Mouse (Mus musculus) Patski (cell line): ENCODE results near the gene Axin2. TPM values are rescaled to one million over a fixed set of nuclear protein-coding genes. Genes with fewer than 3 reads are reported as not detected.

Source experiments
- ATAC-seq: fragments of 100-300 bp; one replicate; pipeline ENCODE4 v1.8.0; 2021
- CTCF ChIA-PET: fragments of 350-600 bp; sonication (Branson Sonifier 250); formaldehyde crosslinking; loops from one replicate; lab custom pipeline; 2022; ENCODE audit warnings: inconsistent platforms; lab: Charles Lee
- POLR2A ChIA-PET: fragments of 350-600 bp; sonication (Branson Sonifier 250); formaldehyde crosslinking; loops from one replicate; lab custom pipeline; 2022; ENCODE audit warnings: antibody characterized with exemption, inconsistent platforms; lab: Charles Lee
- DNase-seq: peaks from one replicate; pipeline ENCODE4 v3.0.0-alpha.2; 2011; ENCODE audit warnings: low read depth, low spot score
- H3K27me3 ChIP-seq: fragments of 371-371 bp; one replicate; pipeline ENCODE4 v1.5.1; 2021
- CTCF ChIP-seq: fragments of 100-300 bp; IDR thresholded peaks from one replicate; pipeline ENCODE4 v1.5.1; 2021
- in situ Hi-C: fragments of 300-500 bp; cut with MboI; formaldehyde crosslinking; loops from 3 replicates; pipeline ENCODE4 v1.11.1; 2018; ENCODE audit warnings: low pct_unique_long_range_greater_than_20kb, mixed read lengths
- polyA plus RNA-seq: library from polyadenylated mRNA; unstranded; gene quantifications from one replicate; pipeline ENCODE4 v1.2.3, GENCODE M21; 2021

The Axin2 gene
- polyA plus RNA-seq, 1 experiment from 2014 or later = 2.2 TPM

DNA sequence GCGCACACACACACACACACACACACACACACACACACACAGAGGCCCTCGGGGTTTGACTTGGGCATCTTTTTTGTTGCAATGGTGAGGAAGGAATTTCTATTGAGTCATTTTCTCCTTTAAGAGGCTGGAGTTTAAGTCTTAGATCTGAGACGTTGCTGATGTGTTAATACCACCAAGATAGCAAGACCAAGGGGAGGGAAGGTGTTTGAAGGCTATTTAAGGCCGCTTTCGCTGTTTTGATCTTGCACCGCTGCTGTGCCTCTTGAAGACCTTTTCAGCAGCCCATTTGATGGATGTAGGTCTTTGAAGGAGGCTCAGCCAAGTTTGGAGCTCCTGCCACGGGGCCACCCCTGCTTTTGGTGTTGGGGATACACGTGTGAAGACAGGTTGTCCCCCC is 7.9 kb downstream of the Axin2 start:
- ATAC-seq = no peak
- in situ Hi-C loops = loop anchor here (5.0 kb wide), 2 partner anchors 99 to 249 kb away; no protein-coding TSS in a partner anchor
- CTCF ChIA-PET = interaction anchor here (0.8 to 0.9 kb wide), 2 partner anchors 104 to 478 kb away, joined by 3 read pairs; no protein-coding TSS in a partner anchor
- no peaks in the 10 kb centered on the region for H3K27me3 ChIP-seq
- POLR2A ChIA-PET = interaction anchor here (0.7 kb wide), 1 partner anchor 225 kb away, joined by 4 read pairs; no protein-coding TSS in a partner anchor
- no peak for TF ChIP-seq CTCF
- no peak for DNase-seq

DNA sequence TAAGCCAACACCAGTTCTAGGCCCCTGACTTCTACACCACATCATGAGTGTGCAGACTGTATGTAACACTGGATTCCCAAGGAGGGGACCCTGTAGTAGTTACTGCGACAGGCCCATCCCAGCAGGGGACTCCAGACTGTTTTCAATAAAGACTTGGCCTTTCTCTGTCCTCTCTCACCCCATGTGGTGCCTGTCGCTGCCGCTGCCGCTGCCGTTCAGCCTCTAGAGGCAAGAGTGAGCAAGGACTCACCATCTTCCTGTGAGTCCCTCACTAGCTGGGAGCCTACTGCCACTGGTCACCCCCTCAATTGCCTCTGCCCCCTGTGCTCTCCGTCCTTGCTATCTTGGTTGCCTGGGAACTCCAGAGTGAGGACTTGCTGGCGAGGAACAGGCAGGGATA is 8.6 kb downstream of the Axin2 start:
- no peaks in the 10 kb centered on the region for H3K27me3 ChIP-seq
- POLR2A ChIA-PET = no interaction called here
- CTCF ChIA-PET = interaction anchor here (0.6 to 0.9 kb wide), 2 partner anchors 478 to 479 kb away, joined by 3 read pairs; no protein-coding TSS in a partner anchor
- DNase-seq = no peak
- no peak for TF ChIP-seq CTCF
- no peak for ATAC-seq
- in situ Hi-C loops = loop anchor here (5.0 kb wide), 2 partner anchors 99 to 249 kb away; no protein-coding TSS in a partner anchor

DNA sequence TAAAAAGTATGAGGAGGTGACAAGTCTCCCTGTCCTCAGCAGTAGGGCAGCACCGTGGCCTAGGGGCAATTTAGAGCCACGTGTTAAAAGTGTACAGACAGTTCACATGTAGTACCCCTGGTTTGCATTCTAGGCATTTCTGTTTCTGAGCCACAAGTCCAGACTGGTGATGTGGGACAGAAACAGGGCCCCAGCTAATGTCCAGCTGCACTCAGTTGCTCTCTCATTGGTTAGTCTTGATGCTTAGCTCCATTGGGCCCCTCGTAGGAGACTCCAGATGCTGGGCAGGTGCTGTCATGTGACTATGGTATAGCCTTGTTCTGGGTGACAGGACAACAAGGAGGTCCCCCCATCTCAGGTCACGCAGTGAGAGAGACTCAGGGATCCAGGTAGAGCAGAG is 9.0 kb downstream of the Axin2 start:
- ChIA-PET POLR2A (no interaction called here), CTCF (interaction anchor here (0.6 kb wide), 1 partner anchor 478 kb away, joined by 3 read pairs; no protein-coding TSS in a partner anchor)
- H3K27me3 ChIP-seq = no peaks in the 10 kb centered on the region
- no peak for ATAC-seq
- in situ Hi-C loops = loop anchor here (5.0 kb wide), 2 partner anchors 98 to 248 kb away; no protein-coding TSS in a partner anchor
- DNase-seq = no peak
- no peak for TF ChIP-seq CTCF

DNA sequence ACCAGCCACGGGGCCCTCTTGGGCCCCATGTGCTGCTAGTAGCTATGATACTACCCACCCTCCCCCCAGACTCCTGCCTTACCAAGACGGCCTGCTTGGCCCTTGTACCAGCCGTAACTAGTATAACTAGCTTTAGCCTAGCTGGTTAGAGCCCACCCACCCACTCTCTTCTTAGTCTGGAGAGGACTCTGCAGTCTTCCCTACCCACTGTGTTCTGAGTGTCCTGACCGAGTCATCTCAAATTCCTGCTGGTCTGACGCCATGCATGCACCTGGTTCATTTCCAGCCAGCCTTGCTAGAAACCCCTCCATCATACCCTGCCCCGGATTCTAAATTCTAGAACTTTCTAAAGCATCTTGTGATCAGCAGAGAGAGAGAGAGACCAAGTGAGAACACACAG is 9.6 kb downstream of the Axin2 start:
- no peak for ATAC-seq

DNA sequence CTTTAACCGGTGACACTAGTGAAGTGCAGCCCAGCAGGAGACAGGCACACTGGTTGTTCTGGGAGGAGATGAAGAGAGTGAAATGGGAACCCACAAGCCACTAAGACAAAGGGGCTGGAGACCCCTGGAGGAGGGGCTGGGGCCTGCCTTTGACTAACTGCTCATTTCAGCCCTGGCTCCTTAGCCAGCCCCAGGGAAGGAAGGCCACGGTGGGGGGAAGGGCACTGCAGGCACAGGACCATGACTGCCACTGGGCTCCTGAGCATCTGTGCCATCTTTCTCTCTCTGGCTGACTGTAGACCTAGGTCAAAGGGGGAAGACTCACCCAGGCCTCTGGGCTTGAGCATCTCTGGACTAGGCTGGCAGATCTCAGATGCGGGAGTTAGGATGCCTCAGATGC is 10.5 kb downstream of the Axin2 start:
- in situ Hi-C loops = loop anchor here (5.0 kb wide), 1 partner anchor 478 kb away; no protein-coding TSS in a partner anchor
- H3K27me3 ChIP-seq = no peaks in the 10 kb centered on the region
- CTCF ChIA-PET = interaction anchor here (0.9 kb wide), 1 partner anchor 481 kb away, joined by 3 read pairs; no protein-coding TSS in a partner anchor
- TF ChIP-seq CTCF = no peak
- DNase-seq = no peak
- POLR2A ChIA-PET = no interaction called here
- no peak for ATAC-seq

More for the DNA sequence above, 9.6 kb downstream of the Axin2 start:
- no peak for TF ChIP-seq CTCF
- no peaks in the 10 kb centered on the region for H3K27me3 ChIP-seq
- no peak for DNase-seq
- CTCF ChIA-PET = interaction anchor here (0.9 kb wide), 1 partner anchor 480 kb away, joined by 3 read pairs; no protein-coding TSS in a partner anchor
- POLR2A ChIA-PET = no interaction called here
- in situ Hi-C loops = loop anchor here (5.0 kb wide), 3 partner anchors 98 to 477 kb away; no protein-coding TSS in a partner anchor

DNA sequence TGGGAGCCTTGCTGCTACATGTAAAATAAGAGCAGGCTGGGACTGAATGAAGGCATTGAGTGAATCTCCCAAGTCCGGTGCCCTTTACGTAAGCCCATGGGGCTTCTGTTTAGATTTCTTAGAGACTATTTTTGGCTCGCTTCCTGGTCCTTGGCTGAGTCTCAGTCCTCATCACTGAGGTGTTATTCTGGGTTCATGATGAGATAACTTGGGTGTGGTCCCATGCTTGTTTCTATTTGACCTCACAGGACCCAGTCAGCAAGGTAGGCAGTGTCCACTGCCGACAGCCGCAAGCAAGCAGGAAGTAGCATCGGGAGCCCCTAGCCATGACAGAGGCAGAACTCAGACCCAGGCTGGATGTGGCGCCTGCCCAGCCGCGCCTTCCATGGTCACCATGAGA is 13.7 kb downstream of the Axin2 start:
- no peak for TF ChIP-seq CTCF
- CTCF ChIA-PET = no interaction called here
- H3K27me3 ChIP-seq = no peaks in the 10 kb centered on the region
- POLR2A ChIA-PET = no interaction called here
- in situ Hi-C loops = loop anchor here (5.0 kb wide), 1 partner anchor 482 kb away; no protein-coding TSS in a partner anchor
- no peak for DNase-seq
- ATAC-seq = no peak

DNA sequence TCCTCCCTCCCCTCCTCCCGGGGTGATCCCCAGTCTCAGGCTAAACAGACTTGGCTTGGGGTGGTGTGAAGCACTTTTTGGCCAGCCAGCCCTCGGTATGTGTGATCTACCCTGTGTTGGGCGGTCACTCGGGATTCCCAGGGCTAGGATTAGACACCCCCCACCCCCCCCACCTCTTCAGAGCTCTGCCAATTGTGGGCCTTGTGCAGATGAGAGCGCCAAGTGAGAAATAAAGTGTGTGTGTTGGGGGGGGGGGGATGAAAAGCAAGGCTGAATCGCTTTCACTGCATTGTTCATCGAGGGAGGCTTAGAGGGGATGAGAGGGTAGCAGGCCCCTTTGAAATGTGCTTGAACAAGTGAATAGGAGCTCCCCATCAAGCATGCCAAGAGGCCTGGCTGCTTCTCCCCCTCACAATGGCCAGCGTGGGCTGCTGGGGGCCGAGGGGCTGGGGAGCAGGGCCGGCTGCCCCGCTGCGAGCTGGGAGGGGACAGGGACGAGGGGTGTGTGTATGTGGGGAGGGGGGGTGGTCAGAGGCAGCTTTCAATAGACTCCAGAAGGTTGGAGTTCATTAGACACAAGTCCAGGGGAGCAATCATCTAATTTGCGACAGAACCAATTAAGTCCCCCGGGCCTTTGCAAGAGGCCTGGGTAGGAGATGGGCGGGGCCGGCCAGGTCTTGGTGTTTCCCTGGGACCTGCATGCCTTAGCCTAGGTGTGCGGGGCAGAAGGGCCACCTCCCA is 15.1 kb downstream of the Axin2 start:
- no peaks in the 10 kb centered on the region for H3K27me3 ChIP-seq
- no peak for TF ChIP-seq CTCF
- ATAC-seq (no peak), DNase-seq (no peak)
- in situ Hi-C loops = no loop called here
- ChIA-PET CTCF (interaction anchor here (0.9 kb wide), 1 partner anchor 211 kb away, joined by 3 read pairs; no protein-coding TSS in a partner anchor), POLR2A (no interaction called here)

DNA sequence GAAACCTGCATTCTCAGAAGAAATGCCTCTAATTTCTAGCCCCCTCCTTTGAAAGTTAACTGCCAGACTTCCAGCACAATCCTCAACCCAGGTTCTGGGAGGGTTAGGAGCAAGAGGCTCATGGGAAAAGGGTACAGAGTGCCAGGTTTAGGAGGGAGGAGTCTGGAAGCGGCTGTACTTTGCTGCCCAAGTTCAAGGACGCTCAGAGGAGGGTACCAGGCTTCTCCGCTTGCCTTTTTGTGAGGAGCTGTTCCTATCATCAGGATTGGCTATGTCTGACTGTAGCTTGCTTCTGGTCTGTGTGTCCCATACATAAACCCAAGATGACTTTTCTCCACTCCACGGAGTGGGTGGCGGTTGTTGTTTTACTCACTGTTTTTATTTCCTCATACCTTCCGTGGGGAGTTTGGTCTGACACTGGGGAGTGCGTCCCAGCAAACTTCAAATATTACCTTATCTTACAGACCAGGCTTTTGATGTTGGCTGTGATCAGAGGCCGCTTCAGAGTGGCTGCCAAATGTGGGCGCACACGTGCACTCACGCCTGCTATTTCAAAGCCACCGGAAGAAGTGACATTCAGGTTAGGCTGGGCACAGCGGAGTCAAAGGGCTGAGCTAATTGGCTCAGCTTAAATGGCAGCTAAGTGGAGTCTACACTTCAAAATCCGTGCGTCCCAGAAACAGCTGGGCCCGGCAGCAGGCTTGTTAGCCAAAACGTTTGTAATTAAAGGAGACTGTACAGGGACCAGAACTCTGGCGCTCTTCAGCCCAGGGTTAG is 16.1 kb downstream of the Axin2 start:
- CTCF ChIA-PET = no interaction called here
- H3K27me3 ChIP-seq = no peaks in the 10 kb centered on the region
- no peak for TF ChIP-seq CTCF
- no peak for ATAC-seq
- POLR2A ChIA-PET = interaction anchor here (0.7 kb wide), 1 partner anchor 332 kb away, joined by 3 read pairs; no protein-coding TSS in a partner anchor
- DNase-seq = no peak
- in situ Hi-C loops = no loop called here

DNA sequence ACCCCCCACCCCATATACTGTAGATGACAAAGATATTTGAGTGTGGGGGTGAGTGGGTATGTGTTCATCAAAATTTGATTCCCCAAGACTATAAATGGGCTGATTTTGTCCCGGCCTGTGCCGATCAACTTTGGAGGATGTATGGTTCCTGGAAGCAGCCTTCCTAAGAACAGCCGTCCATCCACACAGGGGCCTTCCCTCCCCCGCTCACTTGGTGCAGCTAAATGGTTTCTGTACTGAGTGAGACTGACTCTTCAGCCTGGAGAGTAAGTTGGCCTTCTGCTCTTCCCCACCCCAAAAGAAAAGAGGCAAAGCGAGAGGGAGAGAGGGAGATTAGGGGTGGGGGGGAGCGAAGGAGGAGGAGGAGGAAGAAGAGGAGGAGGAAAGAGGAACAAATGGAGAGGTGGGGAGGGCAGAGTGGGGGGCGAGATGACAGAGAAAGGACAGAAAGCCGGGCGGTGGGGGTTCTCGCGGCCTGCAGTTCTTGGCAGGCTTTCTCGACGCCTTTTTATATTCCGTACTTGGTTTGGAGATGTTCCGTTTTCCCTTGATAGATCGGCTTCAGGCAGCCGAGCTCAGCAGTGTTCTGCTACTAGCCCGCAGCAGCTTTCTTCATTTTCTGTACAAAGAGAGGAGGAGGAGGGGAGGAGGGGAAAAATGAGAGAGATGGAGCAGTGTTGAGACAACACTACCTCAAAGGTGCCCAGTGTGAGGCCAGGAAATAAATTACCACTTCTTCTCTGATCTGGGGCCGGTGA is 20.7 kb downstream of the Axin2 start:
- CTCF ChIA-PET = no interaction called here
- POLR2A ChIA-PET = interaction anchor here (0.6 kb wide), 1 partner anchor 446 kb away, joined by 3 read pairs; no protein-coding TSS in a partner anchor
- DNase-seq = no peak
- TF ChIP-seq CTCF = no peak
- H3K27me3 ChIP-seq = no peaks in the 10 kb centered on the region
- in situ Hi-C loops = no loop called here
- ATAC-seq = no peak

DNA sequence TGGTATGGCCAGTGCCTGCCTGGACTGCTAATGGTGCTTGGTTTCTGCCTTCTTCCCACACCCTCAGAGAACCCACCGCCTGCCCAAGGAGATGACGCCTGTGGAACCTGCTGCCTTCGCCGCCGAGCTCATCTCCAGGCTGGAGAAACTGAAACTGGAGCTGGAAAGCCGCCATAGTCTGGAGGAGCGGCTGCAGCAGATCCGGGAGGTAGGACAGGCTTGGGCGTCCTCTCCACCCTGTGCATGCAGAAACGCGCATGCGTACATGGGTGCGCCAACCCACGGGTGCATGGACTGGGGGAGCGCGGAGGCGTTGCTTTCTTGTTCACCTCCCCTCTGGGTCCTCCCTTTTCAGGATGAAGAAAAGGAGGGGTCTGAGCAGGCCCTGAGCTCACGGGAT is 21.7 kb downstream of the Axin2 start:
- POLR2A ChIA-PET = no interaction called here
- H3K27me3 ChIP-seq = no peaks in the 10 kb centered on the region
- DNase-seq (no peak), ATAC-seq (no peak)
- TF ChIP-seq CTCF = no peak
- CTCF ChIA-PET = no interaction called here
- in situ Hi-C loops = no loop called here
